Mouse (Mus musculus) MEL (cell line): ENCODE results near the gene Tapbp.

Experiments used
- CHD1 ChIP-seq: IDR thresholded peaks from 2 replicates; pipeline ENCODE4 v1.6.1; 2012; ENCODE audit warnings: low read depth, mild to moderate bottlenecking, inconsistent platforms, low read length, improper control_type of control experiment
- CTCF ChIP-seq, 3 experiments: IDR thresholded peaks in 2 of 3; conservative IDR thresholded peaks in 1 of 3; 2 replicates each; pipeline ENCODE4 v1.5.1; 2011 to 2012; ENCODE audit warnings: low read length in 3 of 3, low read depth in 2 of 3, mild to moderate bottlenecking in 2 of 3, improper control_type of control experiment in 1 of 3, inconsistent platforms in 1 of 3, mixed read lengths in 1 of 3, moderate library complexity in 1 of 3; ENCODE audit not compliant: control insufficient read depth in 1 of 3, insufficient read depth in 1 of 3, poor library complexity in 1 of 3, severe bottlenecking in 1 of 3
- EP300 ChIP-seq, 2 experiments: IDR thresholded peaks; 2 replicates each; pipeline ENCODE4 v1.6.1; 2011; ENCODE audit warnings: improper control_type of control experiment in 2 of 2, low read length in 2 of 2, low read depth in 1 of 2, mild to moderate bottlenecking in 1 of 2
- POLR2A ChIP-seq, 2 experiments: IDR thresholded peaks; 2 replicates each; pipeline ENCODE4 v1.6.1; 2011 to 2012; ENCODE audit warnings: low read length in 2 of 2, mild to moderate bottlenecking in 2 of 2, control low read depth in 1 of 2, improper control_type of control experiment in 1 of 2, low read depth in 1 of 2, moderate library complexity in 1 of 2; ENCODE audit not compliant: control insufficient read depth in 1 of 2, insufficient read depth in 1 of 2, poor library complexity in 1 of 2
- USF2 ChIP-seq, 2 experiments: IDR thresholded peaks; 2 replicates each; pipeline ENCODE4 v1.6.1; 2011 to 2012; ENCODE audit warnings: improper control_type of control experiment in 2 of 2, low read length in 2 of 2, borderline replicate concordance in 1 of 2, inconsistent platforms in 1 of 2, low read depth in 1 of 2, mild to moderate bottlenecking in 1 of 2; ENCODE audit not compliant: insufficient read depth in 1 of 2

GRCm38 (mm10) chr17:33936993-33937392, 21.3 kb downstream of the Tapbp start:
- TF ChIP-seq USF2 (IDR thresholded peaks at IDR 0.05; ENCODE audit: borderline replicate concordance in 1 of 2, insufficient read depth in 1 of 2, low read depth in 1 of 2, low read length in 2 of 2) (no peak), CHD1 (no peak), CTCF (IDR thresholded peaks at IDR 0.05 in 2 of 3, conservative IDR thresholded peaks at IDR 0.05 in 1 of 3; ENCODE audit: control insufficient read depth in 1 of 3, insufficient read depth in 1 of 3, low read depth in 2 of 3, low read length in 3 of 3, poor library complexity in 1 of 3, severe bottlenecking in 1 of 3) (no peak), EP300 (IDR thresholded peaks at IDR 0.05; ENCODE audit: low read depth in 1 of 2, low read length in 2 of 2) (no peak), POLR2A (IDR thresholded peaks at IDR 0.05; ENCODE audit: control insufficient read depth in 1 of 2, insufficient read depth in 1 of 2, low read depth in 1 of 2, low read length in 2 of 2, poor library complexity in 1 of 2) (no peak)
